Mouse (Mus musculus) embryonic fibroblast, embryonic 13.5 days (primary cell): Measurements from ENCODE around the gene Repin1. TPM values are rescaled to one million over a fixed set of nuclear protein-coding genes. Genes with fewer than 3 reads are reported as not detected.

ENCODE experiments used
- H3K27ac ChIP-seq: 2 replicates; pipeline ENCODE4 v1.5.1; 2012; ENCODE audit warnings: low read length, control low read depth, inconsistent platforms; ENCODE audit not compliant: insufficient read depth
- H3K4me1 ChIP-seq: 2 replicates; pipeline ENCODE4 v1.6.1; 2011; ENCODE audit warnings: low read length; ENCODE audit not compliant: control insufficient read depth, insufficient read depth
- H3K4me3 ChIP-seq: 2 replicates; pipeline ENCODE4 v1.5.1; 2011; ENCODE audit warnings: mild to moderate bottlenecking, control low read depth, low read length; ENCODE audit not compliant: insufficient read depth
- CTCF ChIP-seq: IDR thresholded peaks from 2 replicates; pipeline ENCODE4 v1.5.1; 2011; ENCODE audit warnings: mild to moderate bottlenecking, control low read depth, low read length, moderate library complexity, borderline replicate concordance; ENCODE audit not compliant: insufficient read depth
- POLR2A ChIP-seq: IDR thresholded peaks from 2 replicates; pipeline ENCODE4 v1.6.1; 2011; ENCODE audit warnings: low read depth, mild to moderate bottlenecking, control low read depth, low read length, moderate library complexity
- polyA plus RNA-seq: library from polyadenylated mRNA; stranded (reverse); fragments of >200 nt; gene quantifications from 2 replicates; pipeline ENCODE4 v1.2.4, GENCODE M21; 2011; ENCODE audit warnings: low read depth; ENCODE audit not compliant: missing spikeins, insufficient read length

The Repin1 gene
- polyA plus RNA-seq, 1 experiment = 19.0 TPM

- no peaks in the 10 kb centered on the region for H3K4me1 ChIP-seq
- TF ChIP-seq POLR2A (no peak), CTCF (no peak)
- H3K27ac ChIP-seq = no peak overlapping the region
- H3K4me3 ChIP-seq = no peak overlapping the region
Observed at GRCm38 (mm10) chr6:48623460-48623859, 29.8 kb downstream of the Repin1 start.

- Histone ChIP-seq H3K4me3 (peak within 1 kb of the TSS; percentile 48), H3K4me1 (no peaks in the 10 kb centered on the region), H3K27ac (no peak within 1 kb of the TSS)
- TF ChIP-seq POLR2A = no peak
- no peak for TF ChIP-seq CTCF
Observed at GRCm38 (mm10) chr6:48626464-48626863, 32.8 kb downstream of the Repin1 start, which contains the start of gene AI854703. Gene AI854703, plus strand, starts transcription at chr6:48626764.

- TF ChIP-seq POLR2A = no peak
- TF ChIP-seq CTCF = peak; percentile 36; the same call in 1 of the 2 replicates
- H3K4me3 ChIP-seq = peak overlapping the region; percentile 48
- H3K4me1 ChIP-seq = no peaks in the 10 kb centered on the region
- H3K27ac ChIP-seq = no peak overlapping the region
Observed at GRCm38 (mm10) chr6:48626984-48627383, 33.3 kb downstream of the Repin1 start.

GRCm38 (mm10) chr6:48627511-48627924, 33.8 kb downstream of the Repin1 start:
- H3K4me3 ChIP-seq = peak overlapping the region; percentile 48
- TF ChIP-seq POLR2A (no peak), CTCF (no peak)
- no peak overlapping the region for H3K27ac ChIP-seq

GRCm38 (mm10) chr6:48628377-48628776, 34.7 kb downstream of the Repin1 start:
- Histone ChIP-seq H3K27ac (no peak overlapping the region), H3K4me3 (no peak overlapping the region), H3K4me1 (no peaks in the 10 kb centered on the region)
- TF ChIP-seq CTCF = no peak
- no peak for TF ChIP-seq POLR2A

More at GRCm38 (mm10) chr6:48627511-48627924, 33.8 kb downstream of the Repin1 start:
- no peaks in the 10 kb centered on the region for H3K4me1 ChIP-seq

- H3K4me3 ChIP-seq = peak overlapping the region; percentile 13; the same call in 1 of the 2 replicates
- H3K4me1 ChIP-seq = no peaks in the 10 kb centered on the region
- TF ChIP-seq POLR2A = peak; percentile 26; the same call in 1 of the 2 replicates
- no peak for TF ChIP-seq CTCF
- no peak overlapping the region for H3K27ac ChIP-seq
Observed at GRCm38 (mm10) chr6:48628808-48629660, 35.4 kb downstream of the Repin1 start.

GRCm38 (mm10) chr6:48629661-48630034, 36.0 kb downstream of the Repin1 start:
- no peaks in the 10 kb centered on the region for H3K4me1 ChIP-seq
- H3K27ac ChIP-seq = no peak overlapping the region
- H3K4me3 ChIP-seq = 0 out of 2 replicates have a peak overlapping the region, but pooled peaks have one; percentile 13
- no peak for TF ChIP-seq POLR2A
- TF ChIP-seq CTCF = no peak

GRCm38 (mm10) chr6:48630831-48631230, 37.1 kb downstream of the Repin1 start:
- H3K4me3 ChIP-seq = no peak overlapping the region
- no peaks in the 10 kb centered on the region for H3K4me1 ChIP-seq
- TF ChIP-seq CTCF (no peak), POLR2A (no peak)
- no peak overlapping the region for H3K27ac ChIP-seq

GRCm38 (mm10) chr6:48635105-48635504, 41.4 kb downstream of the Repin1 start:
- no peak for TF ChIP-seq CTCF
- TF ChIP-seq POLR2A = no peak
- Histone ChIP-seq H3K4me3 (no peak overlapping the region), H3K4me1 (no peaks in the 10 kb centered on the region), H3K27ac (no peak overlapping the region)

GRCm38 (mm10) chr6:48636515-48636914, 42.8 kb downstream of the Repin1 start:
- no peak overlapping the region for H3K4me3 ChIP-seq

More at GRCm38 (mm10) chr6:48636515-48636914, 42.8 kb downstream of the Repin1 start:
- Histone ChIP-seq H3K27ac (no peak overlapping the region), H3K4me1 (no peaks in the 10 kb centered on the region)
- TF ChIP-seq POLR2A (no peak), CTCF (no peak)
